Mouse (Mus musculus) bone marrow, adult 2 months (tissue): ENCODE results near the gene Brsk1. TPM values are rescaled to one million over a fixed set of nuclear protein-coding genes. Genes with fewer than 3 reads are reported as not detected.

ENCODE experiments used
- H3K27ac ChIP-seq: fragments of 200-500 bp; 2 replicates; pipeline ENCODE4 v1.5.1; 2012; ENCODE audit warnings: low read depth, mild to moderate bottlenecking, control low read depth, inconsistent platforms, low read length; ENCODE audit not compliant: control insufficient read depth, poor library complexity, insufficient read depth
- H3K4me1 ChIP-seq: fragments of 200-500 bp; 2 replicates; pipeline ENCODE4 v1.6.1; 2011; ENCODE audit warnings: low read length; ENCODE audit not compliant: control insufficient read depth, insufficient read depth
- H3K4me3 ChIP-seq: fragments of 200-500 bp; replicated peaks from 2 replicates; pipeline ENCODE3; 2011; ENCODE audit warnings: mild to moderate bottlenecking, low read depth, low read length, control low read depth; ENCODE audit not compliant: control insufficient read depth
- CTCF ChIP-seq: fragments of 200-500 bp; IDR thresholded peaks from 2 replicates; pipeline ENCODE4 v1.5.1; 2011; ENCODE audit warnings: low read length, control low read depth; ENCODE audit not compliant: control insufficient read depth, insufficient read depth
- POLR2A ChIP-seq: fragments of 200-500 bp; IDR thresholded peaks from 2 replicates; pipeline ENCODE4 v1.6.1; 2011; ENCODE audit warnings: low read depth, mild to moderate bottlenecking, control low read depth, low read length, borderline replicate concordance; ENCODE audit not compliant: control insufficient read depth
- whole genome bisulfite sequencing: fragments of 180-500 bp; shearing (Covaris S2); methylation state at CpG from one replicate; pipeline ENCODE4 v1.1.7; 2018; 5-methylcytosine and 5-hydroxymethylcytosine counted together
- polyA plus RNA-seq: library from polyadenylated mRNA; stranded (reverse); fragments of >200 nt; gene quantifications from 2 replicates; pipeline ENCODE4 v1.2.4, GENCODE M21; 2011; ENCODE audit warnings: low replicate concordance; ENCODE audit not compliant: missing spikeins, insufficient read depth, insufficient read length

Gene Brsk1
- polyA plus RNA-seq, 1 experiment = 3.7 TPM

GRCm38 (mm10) chr7:4675200-4675599 is 15.2 kb upstream of the Brsk1 start:
- no peak overlapping the region for H3K4me3 ChIP-seq
- TF ChIP-seq CTCF (no peak), POLR2A (no peak)
- 82% methylated on average over 7 of the region's 7 CpGs for WGBS
- H3K4me1 ChIP-seq = no peaks in the 10 kb centered on the region; the same call in 1 of the 2 replicates
- H3K27ac ChIP-seq = no peak overlapping the region

- TF ChIP-seq POLR2A (no peak), CTCF (no peak)
- WGBS = 39% methylated on average over 5 of the region's 5 CpGs
- Histone ChIP-seq H3K4me3 (no peak overlapping the region), H3K27ac (no peak overlapping the region), H3K4me1 (peaks cover 4% of the 10 kb centered on the region; the same call in 1 of the 2 replicates)
These were observed 7.1 kb upstream of the Brsk1 start for GRCm38 (mm10) chr7:4683307-4683706.

- no peak for TF ChIP-seq POLR2A
- no peak for TF ChIP-seq CTCF
- H3K4me3 ChIP-seq = peak overlapping the region; percentile 79
- H3K4me1 ChIP-seq = peaks cover 4% of the 10 kb centered on the region; the same call in 1 of the 2 replicates
- 6% methylated on average over 13 of the region's 13 CpGs for WGBS
- H3K27ac ChIP-seq = no peak overlapping the region
These were observed 6.2 kb upstream of the Brsk1 start for GRCm38 (mm10) chr7:4684203-4684602.

- WGBS = 1% methylated on average over 32 of the region's 32 CpGs
- peak within 1 kb of the TSS; percentile 79 for H3K4me3 ChIP-seq
- peak within 1 kb of the TSS; percentile 55 for H3K27ac ChIP-seq
- H3K4me1 ChIP-seq = peaks cover 4% of the 10 kb centered on the region; the same call in 1 of the 2 replicates
- TF ChIP-seq POLR2A (peak; percentile 13; the same call in 1 of the 2 replicates), CTCF (no peak)
These were observed 5.6 kb upstream of the Brsk1 start, which contains the start of gene Hspbp1 for GRCm38 (mm10) chr7:4684632-4685417. TSS of gene Hspbp1 (minus strand) at chr7:4685068.

- no peak overlapping the region for H3K4me3 ChIP-seq
- no peak overlapping the region for H3K27ac ChIP-seq
- no peaks in the 10 kb centered on the region; the same call in 1 of the 2 replicates for H3K4me1 ChIP-seq
- 28% methylated on average over 34 of the region's 35 CpGs for WGBS
- TF ChIP-seq CTCF (no peak), POLR2A (no peak)
These were observed 698 bp downstream of the Brsk1 start for GRCm38 (mm10) chr7:4690951-4691653.

- no peak overlapping the region for H3K27ac ChIP-seq
- whole genome bisulfite sequencing = 84% methylated on average over 6 of the region's 6 CpGs
- TF ChIP-seq POLR2A (no peak), CTCF (no peak)
- H3K4me3 ChIP-seq = no peak overlapping the region
- H3K4me1 ChIP-seq = no peaks in the 10 kb centered on the region; the same call in 1 of the 2 replicates
These were observed 2.6 kb downstream of the Brsk1 start for GRCm38 (mm10) chr7:4693004-4693403.

GRCm38 (mm10) chr7:4702334-4702733 is 11.9 kb downstream of the Brsk1 start:
- no peak for TF ChIP-seq CTCF
- no peak for TF ChIP-seq POLR2A
- 80% methylated on average over 8 of the region's 8 CpGs for WGBS
- Histone ChIP-seq H3K4me3 (no peak overlapping the region), H3K27ac (no peak overlapping the region), H3K4me1 (no peaks in the 10 kb centered on the region)

GRCm38 (mm10) chr7:4703195-4703594 is 12.8 kb downstream of the Brsk1 start:
- H3K4me3 ChIP-seq = no peak overlapping the region
- no peak overlapping the region for H3K27ac ChIP-seq
- WGBS = 83% methylated on average over 7 of the region's 7 CpGs
- H3K4me1 ChIP-seq = no peaks in the 10 kb centered on the region
- TF ChIP-seq POLR2A (no peak), CTCF (no peak)
